Mouse (Mus musculus) macrophage (primary cell): ENCODE measurements around the gene Tbrg4. TPM values are rescaled to one million over a fixed set of nuclear protein-coding genes. Genes with fewer than 3 reads are reported as not detected.

Source experiments
- H3K27ac ChIP-seq: fragments of 350-480 bp; formaldehyde crosslinking; 2 replicates; pipeline ENCODE4 v1.9.0; 2021
- H3K36me3 ChIP-seq: fragments of 350-480 bp; formaldehyde crosslinking; 2 replicates; pipeline ENCODE4 v1.9.0; 2021; ENCODE audit errors: inconsistent target
- H3K4me3 ChIP-seq: fragments of 350-480 bp; formaldehyde crosslinking; 2 replicates; pipeline ENCODE4 v1.9.0; 2021; ENCODE audit errors: inconsistent target
- H3K79me2 ChIP-seq: fragments of 350-480 bp; formaldehyde crosslinking; 2 replicates; pipeline ENCODE4 v1.9.0; 2021; ENCODE audit errors: inconsistent target
- WGBS: methylation state at CpG from one replicate; pipeline ENCODE4 v1.1.7; 2026; ENCODE audit warnings: inconsistent platforms; ENCODE audit not compliant: missing documents; 5-methylcytosine and 5-hydroxymethylcytosine counted together
- polyA plus RNA-seq: library from polyadenylated mRNA; stranded (reverse); fragments of 250-400 nt; gene quantifications from 3 replicates; pipeline ENCODE4 v1.2.4, GENCODE M21; 2018; ENCODE audit warnings: inconsistent platforms

Gene Tbrg4
- polyA plus RNA-seq, 1 experiment from 2014 or later: 15.0 TPM

DNA sequence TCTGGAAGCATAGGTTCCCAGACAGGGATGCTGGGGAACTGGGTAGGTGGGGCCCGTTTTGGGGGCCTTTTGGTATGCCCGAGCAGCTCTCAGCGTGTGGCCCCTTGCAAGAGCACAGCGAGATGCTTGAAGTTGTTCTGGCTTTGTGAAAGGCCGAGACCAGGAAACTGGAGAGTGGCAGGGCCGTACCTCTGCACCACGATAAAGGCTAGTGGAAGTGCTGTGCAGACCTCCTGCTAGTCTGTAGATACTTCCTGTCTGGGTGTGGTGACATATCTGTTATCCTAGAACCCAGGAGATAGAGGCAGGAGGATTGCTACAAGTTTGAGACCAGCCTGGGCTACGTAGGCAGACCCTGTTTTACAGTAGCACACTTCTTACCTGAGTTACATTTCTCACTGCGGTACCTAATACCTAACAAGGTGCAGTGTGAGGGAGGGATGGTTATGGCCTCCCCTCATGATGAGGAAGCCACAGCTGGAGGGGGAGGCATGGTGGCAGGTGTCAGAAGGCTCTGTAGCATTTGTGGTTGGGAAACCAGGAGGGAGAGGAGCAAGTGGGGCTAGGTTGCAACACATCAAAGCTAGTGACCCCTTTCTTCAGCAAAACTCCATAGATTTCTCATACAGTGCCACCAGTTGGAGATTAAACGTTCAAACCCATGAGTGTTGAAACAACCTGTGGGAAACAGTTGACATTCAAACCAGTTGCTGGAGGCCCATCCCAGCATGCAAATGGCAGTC is 34.8 kb downstream of the Tbrg4 start:
- 82% methylated on average over 9 of the region's 10 CpGs for WGBS
- Histone ChIP-seq H3K4me3 (no peak overlapping the region), H3K79me2 (no peaks in the 10 kb centered on the region; the same call in 1 of the 2 replicates), H3K36me3 (peaks cover 88% of the 10 kb centered on the region), H3K27ac (no peak overlapping the region)

- Histone ChIP-seq H3K36me3 (peaks cover 85% of the 10 kb centered on the region), H3K27ac (no peak overlapping the region), H3K4me3 (no peak overlapping the region), H3K79me2 (no peaks in the 10 kb centered on the region; the same call in 1 of the 2 replicates)
- 98% methylated on average over 7 of the region's 7 CpGs for WGBS
Observed at GRCm38 (mm10) chr11:6589838-6590237, 36.0 kb downstream of the Tbrg4 start.

- 96% methylated on average over 7 of the region's 7 CpGs for WGBS
- Histone ChIP-seq H3K4me3 (no peak overlapping the region), H3K36me3 (peaks cover 80% of the 10 kb centered on the region), H3K27ac (no peak overlapping the region), H3K79me2 (peaks cover 4% of the 10 kb centered on the region; the same call in 1 of the 2 replicates)
Observed at GRCm38 (mm10) chr11:6588295-6588694, 37.6 kb downstream of the Tbrg4 start.

GRCm38 (mm10) chr11:6587249-6587940 is 38.5 kb downstream of the Tbrg4 start:
- WGBS: 80% methylated on average over 7 of the region's 7 CpGs
- no peak overlapping the region for H3K27ac ChIP-seq
- H3K4me3 ChIP-seq: no peak overlapping the region
- peaks cover 78% of the 10 kb centered on the region for H3K36me3 ChIP-seq
- H3K79me2 ChIP-seq: peaks cover 13% of the 10 kb centered on the region; the same call in 1 of the 2 replicates

DNA sequence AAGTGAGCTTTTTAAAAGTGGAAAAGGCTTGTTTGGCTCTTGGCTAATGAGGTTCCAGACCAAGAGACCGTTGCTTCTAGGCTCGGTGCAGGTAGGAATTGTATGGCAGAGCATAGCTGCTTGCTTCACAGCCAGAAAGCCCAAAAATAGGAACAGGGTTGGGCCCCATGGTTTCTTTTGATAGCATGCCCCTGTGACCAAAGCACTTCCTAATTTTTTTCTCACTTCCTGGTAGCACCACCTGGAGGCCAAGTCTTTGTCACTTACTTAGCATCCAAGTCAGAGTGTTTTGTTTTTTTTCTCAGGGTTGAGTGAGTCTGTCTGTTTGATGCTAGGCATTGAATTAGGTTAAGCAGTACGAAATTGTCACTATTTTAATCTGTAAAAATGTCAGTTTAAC is 39.2 kb downstream of the Tbrg4 start:
- 6% methylated on average over 3 of the region's 3 CpGs for WGBS
- Histone ChIP-seq H3K36me3 (peaks cover 71% of the 10 kb centered on the region), H3K79me2 (peaks cover 21% of the 10 kb centered on the region; the same call in 1 of the 2 replicates), H3K4me3 (no peak overlapping the region), H3K27ac (no peak overlapping the region)

DNA sequence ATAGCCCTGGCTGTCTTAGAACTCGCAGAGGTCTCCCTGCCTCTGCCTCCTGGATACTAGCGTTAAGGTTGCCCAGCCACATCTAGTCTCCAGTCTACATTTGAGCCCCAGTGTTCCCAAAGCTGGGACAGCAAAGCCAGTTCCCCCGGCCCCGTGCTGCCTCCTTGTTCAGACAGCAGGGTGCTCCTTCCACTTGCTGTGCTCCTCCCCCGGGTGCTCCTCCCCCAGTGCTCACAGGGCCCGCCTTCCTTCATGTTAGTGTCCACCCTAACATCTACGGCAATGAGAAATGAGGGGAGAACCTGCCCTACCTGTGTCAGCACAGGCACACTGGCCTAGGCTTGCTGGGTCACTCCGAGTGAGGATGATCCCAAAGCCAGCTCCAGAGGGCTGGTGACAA is 40.1 kb downstream of the Tbrg4 start:
- peaks cover 30% of the 10 kb centered on the region; the same call in 1 of the 2 replicates for H3K79me2 ChIP-seq
- H3K27ac ChIP-seq: no peak overlapping the region
- WGBS: 82% methylated on average over 8 of the region's 8 CpGs
- H3K36me3 ChIP-seq: peaks cover 62% of the 10 kb centered on the region
- H3K4me3 ChIP-seq: no peak overlapping the region

GRCm38 (mm10) chr11:6581560-6581959 is 44.3 kb downstream of the Tbrg4 start:
- peaks cover 72% of the 10 kb centered on the region for H3K79me2 ChIP-seq
- no peak overlapping the region for H3K4me3 ChIP-seq
- 92% methylated on average over 2 of the region's 2 CpGs for WGBS
- H3K36me3 ChIP-seq: peaks cover 38% of the 10 kb centered on the region
- no peak overlapping the region for H3K27ac ChIP-seq

DNA sequence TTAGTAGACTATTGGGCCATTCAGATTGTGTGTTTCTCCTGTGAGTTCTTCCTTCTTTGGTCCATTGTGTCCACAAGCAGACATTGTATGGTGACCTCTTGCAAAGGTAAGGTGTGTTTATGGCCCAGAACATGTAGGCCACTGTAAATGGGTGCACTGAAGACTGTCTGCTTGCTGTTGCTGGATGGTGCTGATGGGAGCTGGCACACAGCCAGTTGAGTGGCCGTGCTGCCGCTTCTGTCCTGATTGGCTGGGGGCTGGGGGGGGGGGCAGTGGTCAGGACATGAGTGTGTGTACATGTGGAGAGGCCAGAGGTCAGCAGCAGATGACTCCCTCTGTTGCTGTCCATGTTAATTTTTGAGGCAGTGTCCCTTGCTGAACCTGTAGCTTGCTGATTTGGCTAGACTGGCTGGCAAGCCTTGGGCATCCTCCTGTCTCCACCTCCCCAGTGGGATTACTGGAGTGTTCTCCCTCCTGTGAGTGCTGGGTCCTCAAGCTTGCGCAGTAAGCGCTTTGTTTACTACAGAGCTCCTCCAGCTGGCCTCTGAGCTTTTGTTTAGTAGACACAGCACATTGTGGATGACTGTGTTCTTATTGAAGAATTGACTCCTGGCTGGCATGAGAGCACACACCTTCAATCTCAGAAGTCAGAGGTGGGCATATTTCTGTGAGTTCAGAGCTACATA is 45.7 kb downstream of the Tbrg4 start:
- H3K27ac ChIP-seq: no peak overlapping the region
- no peak overlapping the region for H3K4me3 ChIP-seq
- H3K36me3 ChIP-seq: peaks cover 40% of the 10 kb centered on the region
- peaks cover 85% of the 10 kb centered on the region for H3K79me2 ChIP-seq
- WGBS: 94% methylated on average over 4 of the region's 4 CpGs

- H3K79me2 ChIP-seq: peaks cover 94% of the 10 kb centered on the region
- H3K4me3 ChIP-seq: no peak overlapping the region
- no peak overlapping the region for H3K27ac ChIP-seq
- peaks cover 31% of the 10 kb centered on the region for H3K36me3 ChIP-seq
- 100% methylated on average over 4 of the region's 7 CpGs for WGBS
Observed at GRCm38 (mm10) chr11:6579361-6579760, 46.5 kb downstream of the Tbrg4 start.

DNA sequence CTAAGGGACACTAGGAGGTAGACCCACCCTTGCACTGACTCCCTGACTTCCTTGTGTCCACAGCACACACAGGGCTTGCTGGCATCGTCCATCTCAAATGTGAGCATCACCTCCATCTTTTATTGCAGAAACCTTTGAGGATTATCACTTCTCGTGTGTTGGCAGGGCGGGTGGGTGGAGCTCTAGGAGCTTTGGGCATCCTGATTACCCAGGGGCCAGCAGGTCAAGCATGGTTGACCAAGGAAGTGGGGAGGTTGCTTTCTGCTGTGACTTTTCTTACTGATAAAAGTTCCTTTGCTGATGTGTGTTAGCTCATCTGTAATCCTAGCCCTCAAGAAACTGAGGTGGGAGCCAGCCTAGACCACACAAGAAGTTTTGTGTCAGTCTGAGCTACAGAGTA is 49.7 kb downstream of the Tbrg4 start:
- no peak overlapping the region for H3K27ac ChIP-seq

DNA sequence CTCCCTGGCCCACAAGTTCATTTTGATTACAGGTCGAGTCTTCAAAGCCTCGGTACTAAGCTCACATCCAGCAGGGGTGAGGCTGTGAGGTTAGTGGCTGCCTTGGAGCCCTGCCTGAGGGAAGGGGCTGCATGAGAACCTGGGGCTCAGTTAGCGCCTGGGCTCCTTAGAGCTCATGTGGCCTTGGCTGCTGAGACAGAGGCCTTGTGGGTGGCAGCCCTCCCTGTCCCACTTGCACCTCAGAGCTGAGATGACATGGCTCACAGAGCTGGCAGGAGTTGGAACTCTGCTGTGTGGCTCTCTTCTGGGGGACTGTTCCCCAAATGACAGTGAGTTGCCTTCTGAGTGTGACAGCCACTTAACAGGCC is 56.5 kb downstream of the Tbrg4 start:
- Histone ChIP-seq H3K4me3 (no peak overlapping the region), H3K79me2 (peaks cover 98% of the 10 kb centered on the region), H3K27ac (no peak overlapping the region), H3K36me3 (peaks cover 47% of the 10 kb centered on the region)
- 66% methylated on average over 3 of the region's 3 CpGs for WGBS

More for the DNA sequence above, 49.7 kb downstream of the Tbrg4 start:
- Histone ChIP-seq H3K79me2 (peaks cover 98% of the 10 kb centered on the region), H3K4me3 (no peak overlapping the region), H3K36me3 (peaks cover 43% of the 10 kb centered on the region)
- WGBS: 92% methylated on average over 3 of the region's 3 CpGs

- no peak overlapping the region for H3K4me3 ChIP-seq
- 75% methylated on average over 9 of the region's 11 CpGs for WGBS
- H3K36me3 ChIP-seq: peaks cover 50% of the 10 kb centered on the region
- H3K27ac ChIP-seq: no peak overlapping the region
- H3K79me2 ChIP-seq: peaks cover 100% of the 10 kb centered on the region
Observed at GRCm38 (mm10) chr11:6568584-6569409, 57.1 kb downstream of the Tbrg4 start.

DNA sequence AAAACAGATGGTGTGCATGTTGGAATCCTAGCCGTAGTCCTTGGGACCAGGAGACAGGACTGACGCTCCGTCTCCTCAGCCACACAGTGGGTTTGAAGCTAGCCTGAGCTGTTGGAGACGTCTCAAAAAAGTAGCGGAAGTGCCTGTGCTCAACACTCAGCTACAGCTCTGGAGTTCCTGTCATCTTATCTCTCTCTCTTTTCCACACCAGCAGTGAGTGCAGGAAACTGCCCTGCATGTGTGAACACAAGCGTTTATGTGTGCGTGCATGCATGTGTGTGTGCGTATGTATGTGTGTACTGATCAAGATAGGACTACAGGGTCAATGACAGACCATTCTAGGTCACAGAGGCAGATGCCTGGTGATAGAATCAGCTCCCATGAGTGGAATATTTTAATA is 57.9 kb downstream of the Tbrg4 start:
- Histone ChIP-seq H3K27ac (no peak overlapping the region), H3K79me2 (peaks cover 100% of the 10 kb centered on the region), H3K36me3 (peaks cover 44% of the 10 kb centered on the region), H3K4me3 (no peak overlapping the region)
- WGBS: 85% methylated on average over 8 of the region's 8 CpGs

GRCm38 (mm10) chr11:6566496-6566895 is 59.4 kb downstream of the Tbrg4 start:
- no peak overlapping the region for H3K4me3 ChIP-seq
- 60% methylated on average over 4 of the region's 4 CpGs for WGBS
- H3K79me2 ChIP-seq: peaks cover 100% of the 10 kb centered on the region
- H3K36me3 ChIP-seq: peaks cover 32% of the 10 kb centered on the region
- H3K27ac ChIP-seq: no peak overlapping the region
